Mouse (Mus musculus): ENCODE measurements around the gene Eya2. TPM values are rescaled to one million over a fixed set of nuclear protein-coding genes. Genes with fewer than 3 reads are reported as not detected.

The Eya2 gene
- total RNA-seq, 2 experiments from 2014 or later, result 1.5 to 2.7 TPM

GRCm38 (mm10) chr2:165820073-165820472 is 225.2 kb downstream of the Eya2 start:
- no peak for DNase-seq

GRCm38 (mm10) chr2:165820504-165821095 is 225.8 kb downstream of the Eya2 start:
- no peak for DNase-seq

Other genes starting within 250 kb of the Eya2 start
- not detected for gene Zfp663, start 226.3 kb upstream of the Eya2 start, total RNA-seq (2021)
- gene Zfp334, start 206.8 kb upstream of the Eya2 start, total RNA-seq (2021), result 1 to 10 TPM; 4.0 to 4.6 TPM
- gene Ocstamp, start 194.6 kb upstream of the Eya2 start, total RNA-seq (2021), result not detected
- under 1 TPM in 1 of 2 experiments, not detected in 1; 0.10 TPM for gene Slc13a3, start 121.8 kb upstream of the Eya2 start, total RNA-seq (2021)
- gene Trp53rka, start 101.7 kb upstream of the Eya2 start, total RNA-seq (2021), result 10 to 100 TPM; 10.4 to 12.2 TPM
- gene Slc2a10, start 91.2 kb upstream of the Eya2 start, total RNA-seq (2021), result 1 to 10 TPM; 4.8 to 5.1 TPM

All from heart, postnatal 4 days (tissue).